Mouse (Mus musculus): ENCODE measurements around the gene Gpr87. TPM values are rescaled to one million over a fixed set of nuclear protein-coding genes. Genes with fewer than 3 reads are reported as not detected.
A peak's percentile ranks its signal among the peaks of the same experiment; 100 is the strongest.

Gpr87 gene
- polyA plus RNA-seq, 1 experiment from 2014 or later, result 0.14 TPM

- WGBS, result 86% methylated on average over 6 of the region's 6 CpGs
- H3K4me1 ChIP-seq (replicated peaks), result peaks cover 3% of the 10 kb centered on the region
- ATAC-seq (ENCODE audit: insufficient number of reproducible peaks, low FRiP score), result no peak
- H3K4me3 ChIP-seq, result no peak within 1 kb of the TSS
- H3K36me3 ChIP-seq, result no peaks in the 10 kb centered on the region
- H3K9me3 ChIP-seq (replicated peaks), result no peaks in the 10 kb centered on the region
- H3K4me2 ChIP-seq, result no peak within 1 kb of the TSS
- no peak within 1 kb of the TSS for H3K27ac ChIP-seq (ENCODE audit: poor library complexity, severe bottlenecking)
- no peaks in the 10 kb centered on the region for H3K27me3 ChIP-seq (replicated peaks)
- H3K9ac ChIP-seq, result no peak within 1 kb of the TSS
Observed at GRCm38 (mm10) chr3:59210727-59211126, 15.8 kb upstream of the Gpr87 start, which contains the start of gene P2ry13. P2ry13 (minus strand) TSS chr3:59210882.

DNA sequence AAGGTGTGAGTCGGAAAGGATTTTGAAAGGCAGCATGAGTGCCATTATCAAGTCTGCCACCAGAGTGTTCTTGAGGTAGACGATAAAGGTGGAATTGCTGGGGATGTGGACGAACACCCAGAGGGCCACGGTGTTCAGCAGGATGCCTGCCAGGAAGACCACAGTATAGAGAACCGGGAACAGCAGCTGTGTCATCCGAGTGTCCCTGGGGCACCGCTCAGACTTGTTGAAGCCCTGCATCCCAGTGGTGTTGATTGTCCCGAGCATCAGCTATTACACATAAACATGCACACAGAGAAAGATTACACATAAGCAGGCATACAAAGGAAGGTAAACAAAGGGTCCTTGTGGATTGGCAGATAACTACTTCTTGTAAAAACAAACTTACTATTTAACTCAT is 15.2 kb upstream of the Gpr87 start:
- H3K4me3 ChIP-seq, result no peak overlapping the region
- no peaks in the 10 kb centered on the region for H3K27me3 ChIP-seq (replicated peaks)
- no peak overlapping the region for H3K27ac ChIP-seq (ENCODE audit: poor library complexity, severe bottlenecking)
- no peaks in the 10 kb centered on the region for H3K36me3 ChIP-seq
- H3K4me2 ChIP-seq, result no peak overlapping the region
- ATAC-seq (ENCODE audit: insufficient number of reproducible peaks, low FRiP score), result no peak
- no peaks in the 10 kb centered on the region for H3K9me3 ChIP-seq (replicated peaks)
- peaks cover 9% of the 10 kb centered on the region for H3K4me1 ChIP-seq (replicated peaks)
- no peak overlapping the region for H3K9ac ChIP-seq
- 70% methylated on average over 8 of the region's 8 CpGs for WGBS

GRCm38 (mm10) chr3:59208650-59209548 is 14.0 kb upstream of the Gpr87 start:
- H3K9me3 ChIP-seq (replicated peaks), result no peaks in the 10 kb centered on the region
- H3K4me2 ChIP-seq, result no peak overlapping the region
- H3K27me3 ChIP-seq (replicated peaks), result no peaks in the 10 kb centered on the region
- H3K4me1 ChIP-seq (replicated peaks), result peaks cover 21% of the 10 kb centered on the region
- H3K27ac ChIP-seq (ENCODE audit: poor library complexity, severe bottlenecking), result no peak overlapping the region
- H3K9ac ChIP-seq, result no peak overlapping the region
- H3K36me3 ChIP-seq, result no peaks in the 10 kb centered on the region
- H3K4me3 ChIP-seq, result no peak overlapping the region
- ATAC-seq (ENCODE audit: insufficient number of reproducible peaks, low FRiP score), result no peak
- 67% methylated on average over 4 of the region's 4 CpGs for WGBS

DNA sequence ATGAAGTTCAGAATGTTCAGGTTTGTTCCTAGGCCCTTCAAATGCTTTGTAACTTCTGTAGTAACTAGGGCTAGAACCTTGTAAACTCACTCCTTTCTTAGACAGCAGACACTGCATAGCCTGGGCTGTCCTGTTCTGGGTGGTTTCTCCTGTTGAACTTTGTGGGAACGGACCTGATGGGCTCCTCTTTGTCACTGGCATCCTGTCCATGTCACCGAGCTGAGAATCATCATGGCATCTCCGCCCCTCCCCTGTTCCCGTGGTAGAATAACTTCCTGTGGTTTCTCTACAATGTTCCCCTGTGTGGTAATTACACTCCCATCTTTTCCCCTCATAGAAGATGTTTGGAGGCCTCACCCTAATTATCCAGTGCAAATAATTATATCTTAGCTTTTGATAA is 11.0 kb upstream of the Gpr87 start:
- no peaks in the 10 kb centered on the region for H3K36me3 ChIP-seq
- H3K27ac ChIP-seq (ENCODE audit: poor library complexity, severe bottlenecking), result peak overlapping the region; percentile 77; the same call in 1 of the 2 replicates
- H3K4me3 ChIP-seq, result no peak overlapping the region
- no peaks in the 10 kb centered on the region for H3K9me3 ChIP-seq (replicated peaks)
- peaks cover 34% of the 10 kb centered on the region for H3K4me1 ChIP-seq (replicated peaks)
- no peak overlapping the region for H3K9ac ChIP-seq
- no peak for ATAC-seq (ENCODE audit: insufficient number of reproducible peaks, low FRiP score)
- no peak overlapping the region for H3K4me2 ChIP-seq
- 68% methylated on average over 4 of the region's 4 CpGs for WGBS
- no peaks in the 10 kb centered on the region for H3K27me3 ChIP-seq (replicated peaks)

- peak overlapping the region; percentile 38 for H3K4me2 ChIP-seq
- H3K9ac ChIP-seq, result no peak overlapping the region
- H3K27me3 ChIP-seq (replicated peaks), result no peaks in the 10 kb centered on the region
- peaks cover 34% of the 10 kb centered on the region for H3K4me1 ChIP-seq (replicated peaks)
- 19% methylated on average over 11 of the region's 11 CpGs for WGBS
- no peak overlapping the region for H3K4me3 ChIP-seq
- no peaks in the 10 kb centered on the region for H3K36me3 ChIP-seq
- peak; percentile 58; the same call in 1 of the 2 replicates for ATAC-seq (ENCODE audit: insufficient number of reproducible peaks, low FRiP score)
- no peaks in the 10 kb centered on the region for H3K9me3 ChIP-seq (replicated peaks)
- peak overlapping the region; percentile 77 for H3K27ac ChIP-seq (ENCODE audit: poor library complexity, severe bottlenecking)
Observed at GRCm38 (mm10) chr3:59204719-59205503, 10.0 kb upstream of the Gpr87 start.

DNA sequence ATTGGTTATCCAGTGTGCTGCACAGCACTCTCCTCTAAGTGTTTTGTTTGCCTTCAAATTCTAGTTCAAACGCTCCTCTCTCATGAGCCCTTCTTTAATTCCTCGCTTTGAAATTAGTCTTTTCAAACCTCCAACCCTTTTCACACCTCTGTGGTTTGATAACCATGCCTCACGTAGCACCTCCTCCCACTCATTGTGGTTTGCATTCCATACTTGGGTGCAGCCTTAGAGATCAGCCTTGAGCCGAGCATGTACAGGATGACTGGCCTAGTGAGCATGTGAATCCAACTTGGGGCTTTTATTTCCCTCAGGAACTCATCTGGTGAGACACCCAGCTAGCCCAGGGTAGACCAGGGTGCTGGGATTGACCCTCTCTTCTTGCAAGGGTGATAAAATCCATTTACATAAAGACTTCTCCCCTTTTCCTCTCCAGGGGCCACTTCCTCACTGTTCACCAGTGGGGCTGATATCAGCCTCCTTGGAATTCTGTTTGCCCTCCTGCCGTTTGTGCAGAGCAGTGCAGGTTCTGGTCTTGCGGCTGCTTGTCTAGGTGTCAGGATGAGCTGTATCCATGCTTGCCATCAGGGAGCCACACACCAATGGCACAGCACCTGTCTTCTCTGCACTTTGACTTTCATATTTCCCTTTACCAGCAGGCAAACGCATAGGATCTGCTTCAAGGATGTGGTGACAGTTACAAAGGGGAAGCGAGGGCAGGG is 9.1 kb upstream of the Gpr87 start:
- H3K4me3 ChIP-seq, result no peak overlapping the region
- no peak overlapping the region for H3K9ac ChIP-seq
- peak overlapping the region; percentile 77; the same call in 1 of the 2 replicates for H3K27ac ChIP-seq (ENCODE audit: poor library complexity, severe bottlenecking)
- no peaks in the 10 kb centered on the region for H3K36me3 ChIP-seq
- no peak; the same call in 1 of the 2 replicates for ATAC-seq (ENCODE audit: insufficient number of reproducible peaks, low FRiP score)
- no peaks in the 10 kb centered on the region for H3K9me3 ChIP-seq (replicated peaks)
- peaks cover 34% of the 10 kb centered on the region for H3K4me1 ChIP-seq (replicated peaks)
- no peaks in the 10 kb centered on the region for H3K27me3 ChIP-seq (replicated peaks)
- H3K4me2 ChIP-seq, result no peak overlapping the region
- 40% methylated on average over 8 of the region's 8 CpGs for WGBS

DNA sequence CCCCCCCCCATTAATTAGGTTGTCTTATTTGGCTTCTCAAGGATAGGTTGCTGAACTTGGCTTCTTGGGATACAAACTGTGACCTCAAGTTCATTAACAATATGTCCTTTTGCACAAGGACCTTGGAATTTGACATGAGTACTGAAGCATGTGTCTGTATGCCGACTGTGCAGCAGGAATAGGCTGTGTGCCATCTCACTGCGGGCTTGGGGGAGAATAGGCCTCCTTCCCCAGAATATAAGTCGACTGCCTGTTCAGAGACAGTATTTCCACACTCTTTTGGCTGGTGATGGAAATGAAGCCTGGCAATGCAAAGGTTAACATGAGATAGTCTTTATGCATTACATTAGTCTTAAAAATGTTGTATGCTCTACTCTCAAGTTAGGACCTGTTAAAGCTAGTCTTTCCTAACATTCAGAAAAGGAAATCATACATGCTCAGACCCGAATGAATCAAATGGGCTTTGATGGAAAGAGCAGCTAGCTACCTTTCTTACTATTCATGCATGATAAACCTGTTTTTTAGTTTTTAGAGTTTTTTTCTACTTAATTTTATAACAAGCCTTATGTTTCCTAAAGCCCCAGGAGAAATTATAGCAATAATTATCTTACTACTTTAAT is 2.5 kb upstream of the Gpr87 start:
- Histone ChIP-seq H3K4me2 (no peak overlapping the region), H3K36me3 (no peaks in the 10 kb centered on the region), H3K4me3 (no peak overlapping the region), H3K9ac (no peak overlapping the region), H3K27ac (ENCODE audit: poor library complexity, severe bottlenecking) (no peak overlapping the region), H3K4me1 (replicated peaks) (no peaks in the 10 kb centered on the region), H3K9me3 (replicated peaks) (no peaks in the 10 kb centered on the region), H3K27me3 (replicated peaks) (no peaks in the 10 kb centered on the region)
- 78% methylated on average over 4 of the region's 4 CpGs for WGBS
- no peak for ATAC-seq (ENCODE audit: insufficient number of reproducible peaks, low FRiP score)

DNA sequence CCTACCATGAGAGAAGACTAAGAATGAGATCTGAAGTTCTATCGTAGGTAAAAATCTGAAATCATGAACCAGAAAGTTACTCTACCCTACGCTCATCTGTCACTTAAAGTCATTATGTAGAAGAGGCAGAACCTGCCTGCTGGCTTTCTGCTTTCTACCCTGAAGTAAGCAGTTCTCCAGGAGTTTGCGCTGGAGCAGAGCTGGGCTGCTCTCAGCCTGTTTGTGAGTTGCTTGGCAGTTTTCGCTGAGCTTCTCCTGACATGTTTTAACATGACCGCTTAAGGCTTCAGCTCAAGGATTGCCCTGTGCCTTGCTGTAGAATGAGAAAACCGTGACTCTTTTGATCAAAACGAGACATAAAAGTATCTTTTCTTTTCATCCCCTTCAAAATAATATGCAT is 805 bp downstream of the Gpr87 start:
- ATAC-seq (ENCODE audit: insufficient number of reproducible peaks, low FRiP score), result no peak
- WGBS, result 88% methylated on average over 7 of the region's 7 CpGs
- H3K27ac ChIP-seq (ENCODE audit: poor library complexity, severe bottlenecking), result no peak overlapping the region
- H3K27me3 ChIP-seq (replicated peaks), result no peaks in the 10 kb centered on the region
- H3K9me3 ChIP-seq (replicated peaks), result no peaks in the 10 kb centered on the region
- H3K4me2 ChIP-seq, result no peak overlapping the region
- H3K4me3 ChIP-seq, result no peak overlapping the region
- no peaks in the 10 kb centered on the region for H3K36me3 ChIP-seq
- H3K9ac ChIP-seq, result no peak overlapping the region
- no peaks in the 10 kb centered on the region for H3K4me1 ChIP-seq (replicated peaks)

DNA sequence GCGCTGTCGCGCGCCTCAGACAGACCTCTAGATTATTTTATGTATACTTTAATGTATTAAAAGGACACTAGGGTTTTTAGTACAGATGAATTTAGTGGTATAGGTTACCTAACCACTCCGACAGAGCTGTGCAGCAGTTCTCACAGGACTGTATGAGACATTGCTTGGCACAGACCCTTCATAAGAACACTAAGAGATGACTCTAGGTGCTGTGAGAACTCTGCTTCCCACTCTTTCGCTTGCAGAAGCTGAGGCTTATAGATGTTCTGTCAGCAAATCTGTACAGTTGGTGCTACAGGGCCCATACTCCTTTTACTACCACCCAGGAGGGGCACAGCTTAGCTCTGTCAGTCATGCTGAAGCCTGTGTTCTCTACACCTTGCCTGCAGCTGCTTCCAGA is 3.2 kb downstream of the Gpr87 start:
- Histone ChIP-seq H3K27ac (ENCODE audit: poor library complexity, severe bottlenecking) (no peak overlapping the region), H3K9ac (no peak overlapping the region), H3K4me1 (replicated peaks) (no peaks in the 10 kb centered on the region), H3K27me3 (replicated peaks) (no peaks in the 10 kb centered on the region), H3K36me3 (no peaks in the 10 kb centered on the region), H3K4me2 (no peak overlapping the region), H3K4me3 (no peak overlapping the region), H3K9me3 (replicated peaks) (no peaks in the 10 kb centered on the region)
- ATAC-seq (ENCODE audit: insufficient number of reproducible peaks, low FRiP score), result no peak
- 93% methylated on average over 6 of the region's 6 CpGs for whole genome bisulfite sequencing

GRCm38 (mm10) chr3:59187336-59187735 is 7.6 kb downstream of the Gpr87 start:
- Histone ChIP-seq H3K36me3 (no peaks in the 10 kb centered on the region), H3K9ac (no peak overlapping the region), H3K27ac (ENCODE audit: poor library complexity, severe bottlenecking) (no peak overlapping the region), H3K27me3 (replicated peaks) (no peaks in the 10 kb centered on the region), H3K4me2 (no peak overlapping the region), H3K4me3 (no peak overlapping the region), H3K9me3 (replicated peaks) (no peaks in the 10 kb centered on the region), H3K4me1 (replicated peaks) (no peaks in the 10 kb centered on the region)
- ATAC-seq (ENCODE audit: insufficient number of reproducible peaks, low FRiP score), result no peak
- WGBS, result 50% methylated on average over 4 of the region's 4 CpGs

Data from heart, embryonic 12.5 days (tissue).